Mouse (Mus musculus): ENCODE measurements around the gene Polr2i.
"Not testable (repeated sequence)": the region's sequence is repeated elsewhere in the genome, so short reads cannot be mapped to it uniquely, and the experiment has no call there.

DNA sequence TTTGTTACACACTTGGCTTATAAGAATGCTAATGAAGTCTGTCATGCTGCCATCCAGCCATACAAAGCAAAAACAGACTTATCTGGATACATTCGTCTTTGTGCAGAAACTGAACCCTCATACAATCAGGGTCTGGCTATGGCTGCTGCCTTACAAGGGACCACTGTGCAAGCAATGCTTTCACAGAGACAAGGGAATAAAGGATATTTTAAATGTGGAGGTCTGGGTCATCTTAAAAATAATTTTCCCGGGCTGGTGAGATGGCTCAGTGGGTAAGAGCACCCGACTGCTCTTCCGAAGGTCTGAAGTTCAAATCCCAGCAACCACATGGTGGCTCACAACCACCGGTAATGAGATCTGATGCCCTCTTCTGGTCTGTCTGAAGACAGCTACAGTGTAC, 25.4 kb upstream of the Polr2i start:
- not testable (repeated sequence) for TF ChIP-seq CTCF (IDR thresholded peaks at IDR 0.05; ENCODE audit: extremely low read depth, insufficient read length, insufficient replicate concordance, low read depth, low read length); POLR2A (IDR thresholded peaks at IDR 0.05; ENCODE audit: low read depth, low read length)
